Mouse (Mus musculus) frontal cortex, adult (tissue): ENCODE measurements around the gene Cd79b.

Experiments
- ATAC-seq: cut with Nextera tagmentation; 2 replicates; pipeline ENCODE4 v1.9.2; 2017; ENCODE audit warnings: mild to moderate bottlenecking, moderate library complexity, mixed read lengths; ENCODE audit not compliant: low TSS enrichment

Cd79b gene

DNA sequence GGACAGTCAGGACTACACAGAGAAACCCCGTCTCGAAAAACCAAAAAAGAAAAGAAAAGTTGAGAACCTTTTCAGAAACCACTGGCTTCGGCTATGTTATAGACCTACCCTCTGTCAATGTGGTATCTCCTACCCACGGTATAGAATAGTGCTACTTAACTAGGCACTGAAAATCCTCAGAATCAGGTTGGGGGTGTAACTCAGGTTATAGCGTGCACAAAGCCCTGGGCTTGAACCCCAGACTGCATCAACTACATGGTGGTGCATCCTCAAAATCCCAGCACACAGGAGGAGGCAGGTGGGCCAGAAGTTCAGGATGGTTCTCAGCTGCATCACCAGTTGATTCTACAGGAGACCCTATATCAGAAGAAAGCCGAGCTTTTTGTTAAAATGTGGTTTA lies 40.8 kb downstream of the Cd79b start:
- no peak for ATAC-seq

DNA sequence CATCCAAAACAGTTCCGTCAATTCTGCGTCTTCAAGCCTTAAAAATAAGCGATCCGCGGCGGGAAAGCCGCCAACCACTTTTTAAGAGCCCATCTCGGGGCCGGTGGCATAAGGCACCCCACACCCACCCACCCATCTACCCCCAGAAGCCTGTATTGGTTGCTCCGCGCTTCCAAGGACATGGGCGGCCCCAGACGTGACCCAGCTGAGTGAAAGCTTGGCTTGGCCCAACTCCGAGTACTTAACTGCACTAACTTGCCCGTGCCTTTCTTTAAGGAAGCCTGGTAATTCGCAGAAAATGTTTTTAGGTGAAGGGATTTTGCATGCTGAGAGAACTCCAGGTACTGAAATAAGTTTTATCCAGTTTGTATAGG lies 41.3 kb downstream of the Cd79b start:
- ATAC-seq: no peak

DNA sequence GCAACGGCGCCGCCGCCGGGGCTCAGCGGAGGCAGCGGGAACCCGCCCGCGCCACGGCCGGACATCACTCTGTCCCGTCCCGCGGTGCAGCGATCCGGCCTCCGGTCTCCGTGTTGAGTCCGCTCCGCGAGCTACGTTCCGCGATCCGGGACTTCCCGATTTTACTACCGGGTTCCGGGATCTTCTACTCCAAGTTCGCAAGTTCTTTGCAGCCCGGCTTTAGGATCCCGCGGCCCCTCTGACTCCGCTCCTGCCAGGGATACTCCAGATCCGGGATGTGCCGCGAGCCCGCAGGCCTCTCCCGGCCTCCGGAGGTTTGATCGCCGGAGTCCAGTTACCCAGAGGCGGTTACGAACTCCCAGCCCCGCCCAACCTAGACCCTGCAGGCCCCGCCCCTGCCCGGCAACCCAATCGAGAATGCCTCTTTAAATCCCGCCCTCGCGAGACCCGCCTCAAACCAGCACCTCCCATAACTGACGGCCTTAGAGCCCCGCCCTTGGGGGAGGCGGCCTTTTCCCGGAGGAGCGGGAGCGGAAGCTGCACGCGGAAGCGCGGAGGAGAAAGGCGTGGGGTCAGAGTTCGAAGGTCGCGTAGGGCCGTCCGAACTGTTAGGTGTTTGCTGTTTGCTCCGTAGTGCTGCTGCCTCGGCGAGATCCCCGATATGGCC lies 41.8 kb downstream of the Cd79b start, which contains the start of gene Smarcd2:
Gene Smarcd2, minus strand, starts transcription at position 329 of the 667 bp plus-strand sequence.
- ATAC-seq: peak; percentile 79

DNA sequence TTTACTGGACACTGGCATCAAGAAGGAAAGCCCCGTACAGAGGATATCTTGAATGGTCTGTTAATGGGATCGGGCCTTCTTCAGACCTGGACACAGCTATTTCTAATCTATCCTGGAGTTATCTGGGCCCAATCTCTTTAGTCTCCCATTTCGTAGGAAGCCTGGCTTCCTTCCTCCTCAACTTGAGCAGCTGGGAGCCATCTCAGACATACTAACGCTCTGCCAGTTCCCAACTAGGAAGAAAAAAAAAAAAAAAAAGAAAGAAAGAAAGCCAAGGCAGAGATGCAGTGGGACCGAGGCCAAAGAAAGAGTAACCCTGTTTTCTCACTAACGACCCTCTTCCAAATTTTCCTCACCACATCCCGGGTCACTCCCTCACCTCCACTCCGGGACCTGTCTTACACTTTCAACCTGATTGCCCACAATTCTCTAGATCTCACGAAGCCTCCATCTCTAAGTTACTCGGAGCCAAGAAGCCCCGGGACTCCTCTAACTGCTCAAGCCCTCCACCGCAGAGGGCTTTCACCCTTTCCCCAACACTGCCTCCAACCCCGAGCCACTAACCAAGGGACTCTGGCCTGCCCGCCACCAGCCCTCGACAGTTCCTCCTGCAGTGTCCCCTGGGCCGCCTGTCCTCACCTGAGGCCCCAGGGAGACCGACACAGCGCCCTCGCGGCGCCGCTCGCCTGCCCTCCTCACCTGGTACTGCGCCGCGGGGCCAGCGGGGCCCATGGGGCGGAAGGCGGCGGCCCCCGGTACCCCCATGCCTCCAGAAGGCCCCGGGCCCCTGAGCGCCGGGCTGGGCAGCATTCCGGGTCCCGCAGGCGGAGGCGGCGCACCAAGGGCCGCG lies 42.5 kb downstream of the Cd79b start:
- peak; percentile 7; the same call in 1 of the 2 replicates for ATAC-seq

DNA sequence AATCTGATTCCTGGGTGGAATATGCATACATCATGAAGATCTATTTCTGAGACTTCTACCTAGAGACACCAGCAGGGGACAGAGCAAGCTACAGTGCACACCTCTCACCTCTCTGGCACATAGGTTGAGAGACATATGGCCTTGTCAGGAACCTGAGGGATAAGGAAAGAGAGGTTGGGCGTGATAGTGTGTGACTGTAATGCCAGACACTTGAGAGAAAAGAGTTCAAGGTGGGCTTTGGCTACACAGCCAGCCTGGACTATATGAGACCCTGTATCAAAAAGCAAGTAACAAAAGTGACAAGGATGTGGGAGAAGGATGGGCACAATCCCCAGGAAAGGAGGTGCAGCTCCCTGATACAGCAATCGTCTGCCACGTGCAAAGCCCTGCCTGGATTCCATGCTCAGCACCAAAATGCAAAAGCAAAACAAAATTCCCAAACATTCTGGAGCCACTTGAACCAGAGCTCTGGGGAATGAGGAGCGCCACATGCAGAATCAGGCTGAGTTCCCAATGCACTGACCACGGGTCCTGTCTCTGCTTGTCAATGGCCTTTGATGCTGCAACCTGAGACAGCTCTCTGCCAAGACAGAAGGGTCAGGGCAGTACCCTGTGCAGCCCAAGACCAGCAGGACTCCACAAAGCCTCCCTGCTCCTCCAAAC lies 43.3 kb downstream of the Cd79b start:
- ATAC-seq: no peak

DNA sequence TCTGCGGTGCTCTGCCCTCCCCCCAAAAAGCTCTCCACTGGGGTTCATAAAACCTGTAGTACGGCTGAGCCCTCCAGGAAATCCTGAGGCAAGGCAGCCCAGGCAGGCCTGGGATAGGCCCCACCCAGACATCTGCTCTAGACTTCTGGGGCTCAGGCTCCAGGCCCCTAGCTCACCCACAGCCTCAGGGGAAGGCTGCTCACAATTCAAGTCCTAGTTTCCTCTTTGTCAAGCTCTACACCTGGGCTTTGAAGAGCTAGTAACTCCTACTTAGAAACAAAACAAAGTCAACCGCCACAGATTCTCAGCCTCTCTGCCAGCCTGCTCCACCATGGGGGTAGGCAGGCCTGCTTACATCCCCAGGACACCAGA lies 45.5 kb downstream of the Cd79b start:
- ATAC-seq: no peak

DNA sequence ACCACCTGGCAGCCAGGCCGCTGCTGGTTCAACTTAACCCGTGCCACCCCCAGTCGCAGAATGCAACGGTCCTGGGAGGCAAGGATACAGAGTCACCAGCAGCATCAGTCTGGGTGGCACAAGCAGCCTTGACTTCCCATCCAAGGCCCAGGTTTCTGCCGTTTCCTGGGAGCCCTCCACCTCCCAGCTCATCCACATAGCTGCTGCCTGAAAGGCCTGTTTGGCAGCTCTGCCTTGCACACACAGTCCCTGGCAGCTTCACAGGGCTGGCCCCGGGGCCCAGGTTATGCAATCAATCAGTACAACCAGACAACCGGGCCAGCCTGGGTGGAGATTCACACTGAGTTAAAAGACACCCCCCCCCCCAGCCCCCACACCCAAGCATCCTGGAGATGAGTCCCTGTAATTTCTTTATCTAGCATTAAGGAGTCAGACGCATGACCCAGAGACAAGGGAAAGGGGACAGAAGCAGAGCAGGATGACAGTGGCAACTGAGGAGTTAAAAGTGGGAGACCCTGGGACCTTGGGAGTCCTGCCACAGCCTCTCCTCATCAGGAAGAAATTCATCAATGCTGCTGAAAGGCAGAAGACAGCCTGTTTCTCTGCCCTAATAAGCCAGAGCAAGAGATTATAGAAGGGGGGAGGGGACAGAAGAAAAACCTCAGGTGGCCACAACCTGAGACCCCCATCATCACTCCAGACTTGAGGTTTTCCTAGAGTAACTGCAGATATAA lies 46.1 kb downstream of the Cd79b start:
- ATAC-seq: peak; percentile 26; the same call in 1 of the 2 replicates

DNA sequence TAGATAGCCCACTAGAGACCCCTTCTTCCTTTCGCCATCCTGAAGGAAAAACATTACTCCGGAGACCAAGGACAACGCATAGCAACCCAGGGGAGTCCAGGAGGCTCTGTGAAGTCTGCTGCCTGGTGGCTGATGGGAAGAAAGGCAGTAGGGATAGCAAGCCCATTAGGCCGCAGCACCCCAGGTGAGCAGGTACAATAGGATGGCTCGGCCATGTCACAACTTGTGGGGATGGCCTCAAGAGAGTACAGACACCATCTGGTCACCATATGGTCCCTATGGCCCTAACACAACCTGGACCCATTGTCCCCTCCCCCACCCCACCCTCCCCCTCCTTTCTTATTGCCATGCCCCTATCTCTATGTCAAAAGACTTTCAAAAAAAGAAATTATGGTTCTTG lies 46.7 kb downstream of the Cd79b start:
- no peak for ATAC-seq

DNA sequence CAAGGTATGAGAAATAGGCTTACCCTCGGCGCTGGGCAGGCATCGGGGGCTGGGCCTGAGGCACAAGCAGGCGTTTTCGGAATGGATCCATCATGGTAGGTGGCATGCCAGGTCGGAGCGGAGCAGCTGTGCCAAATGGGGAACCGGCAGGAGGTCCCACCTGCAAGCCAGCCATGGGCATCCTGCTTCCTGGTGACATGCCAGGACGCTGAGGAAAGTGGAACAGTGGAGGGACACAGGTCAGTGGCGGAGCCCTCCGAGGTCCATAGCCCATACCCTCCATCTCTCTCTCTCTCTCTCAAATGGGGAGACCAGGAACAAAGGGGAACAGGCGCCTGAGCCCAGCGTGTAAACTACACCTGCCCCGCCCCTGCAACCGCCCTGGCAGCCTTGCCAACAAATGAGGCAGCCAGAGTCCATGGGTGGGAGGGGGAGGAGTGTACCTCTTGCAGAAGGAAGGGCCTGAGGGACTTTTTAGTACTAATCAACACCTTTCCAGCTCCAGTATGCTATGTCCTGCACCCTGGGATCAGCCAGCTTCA lies 47.2 kb downstream of the Cd79b start:
- no peak for ATAC-seq

DNA sequence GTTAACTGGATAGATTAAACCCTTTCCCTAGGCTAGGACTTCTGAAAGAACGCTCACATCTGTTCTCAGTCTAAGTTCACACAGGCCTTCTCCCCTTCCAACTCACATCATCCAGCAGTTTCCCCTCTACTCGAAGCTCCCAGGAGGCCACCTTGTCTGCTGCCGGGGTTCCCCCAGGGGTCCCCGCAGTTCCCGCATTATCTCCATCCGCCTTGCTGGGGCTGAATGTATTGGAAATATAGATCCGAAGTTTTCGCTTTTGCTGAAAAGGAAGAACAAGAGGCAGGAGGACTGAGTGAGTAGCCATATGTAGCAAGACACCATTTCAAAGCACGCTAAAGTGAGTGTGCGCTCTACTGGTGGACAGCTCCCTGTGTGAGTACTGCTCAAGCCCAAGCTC lies 48.1 kb downstream of the Cd79b start:
- ATAC-seq: no peak

DNA sequence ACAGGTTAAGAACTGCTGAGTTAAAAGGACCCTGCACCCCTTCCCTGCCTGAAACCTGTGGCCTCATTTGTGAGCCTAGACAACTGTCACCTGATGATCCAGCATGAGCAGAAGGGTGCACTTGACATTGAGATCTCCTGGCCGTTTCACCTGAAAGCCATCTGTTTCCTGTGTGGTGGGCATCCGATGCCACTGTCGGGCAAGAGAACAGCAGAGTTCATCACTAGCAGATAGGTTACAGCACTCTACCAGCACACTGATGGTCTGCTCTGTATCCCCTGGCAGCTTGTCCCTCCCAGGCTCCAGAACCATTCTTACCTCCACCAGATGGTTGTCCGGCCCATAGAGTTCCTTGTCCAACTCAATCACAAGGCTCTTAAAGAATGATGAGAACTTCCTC lies 49.0 kb downstream of the Cd79b start:
- ATAC-seq: no peak

DNA sequence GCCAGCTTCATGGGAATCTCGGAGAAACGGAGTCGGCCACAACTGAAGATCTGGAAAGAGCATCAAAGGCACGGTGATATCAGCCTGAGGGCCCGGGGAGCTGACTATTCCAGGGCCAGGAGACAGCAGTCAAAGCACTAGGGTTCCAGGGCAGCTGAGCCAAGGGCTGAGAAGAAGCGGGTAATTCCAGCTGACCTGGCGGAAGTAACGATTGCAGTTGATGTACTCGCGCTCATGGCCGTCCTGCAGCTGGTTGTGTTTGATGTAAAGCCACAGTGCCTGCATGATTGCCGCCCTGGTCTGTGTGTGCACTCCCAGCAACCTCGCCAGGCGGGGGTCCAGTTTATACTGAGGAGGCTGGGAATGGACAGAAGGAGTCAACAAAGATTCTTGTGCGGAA lies 49.6 kb downstream of the Cd79b start:
- ATAC-seq: no peak

DNA sequence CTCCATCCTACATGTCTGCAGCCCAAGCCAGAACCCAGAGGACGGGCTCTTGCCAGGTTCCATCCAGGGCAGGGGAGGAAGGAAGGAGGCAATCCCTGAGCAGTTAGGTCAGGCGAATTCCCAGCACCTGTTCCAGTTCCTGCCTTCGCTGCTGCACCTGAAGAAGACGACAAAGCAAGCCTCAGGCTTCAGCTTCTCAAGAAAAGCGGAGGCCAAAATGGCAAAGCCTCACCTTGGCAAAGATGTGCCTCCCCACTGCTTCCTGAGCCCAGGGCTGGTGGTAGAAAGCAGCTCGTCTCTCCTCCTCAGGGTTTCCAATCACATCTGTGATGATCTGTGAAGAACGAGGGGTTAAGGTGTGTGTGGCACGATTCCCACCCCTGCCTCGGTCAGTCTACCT lies 50.6 kb downstream of the Cd79b start:
- ATAC-seq: no peak
